Mouse (Mus musculus): Measurements from ENCODE around the gene Fam118b.

DNA sequence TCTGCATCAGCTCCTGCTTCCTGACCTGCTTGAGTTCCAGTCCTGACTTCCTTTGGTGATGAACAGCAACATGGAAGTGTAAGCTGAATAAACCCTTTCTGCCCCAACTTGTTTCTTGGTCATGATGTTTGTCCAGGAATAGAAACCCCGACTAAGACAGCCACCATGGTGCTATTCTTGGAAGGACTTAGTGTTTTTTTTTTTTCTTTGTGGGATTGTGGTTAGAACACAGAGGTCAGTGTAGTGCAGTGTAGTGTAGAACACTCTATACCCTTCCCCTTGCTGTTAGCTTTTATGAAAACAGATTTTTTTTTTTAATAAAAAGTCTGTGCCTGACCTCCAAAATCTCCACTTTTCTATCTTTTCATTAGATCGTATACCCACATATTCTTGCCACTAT lies 84.8 kb downstream of the Fam118b start:
- TF ChIP-seq POLR2A (IDR thresholded peaks at IDR 0.05; ENCODE audit: control insufficient read depth, low read depth, low read length): no peak
- TF ChIP-seq CTCF (IDR thresholded peaks at IDR 0.05; ENCODE audit: control insufficient read depth, insufficient read depth, insufficient replicate concordance, low read depth, low read length): no peak

Data from testis, adult 2 months (tissue).